Comparison of ENCODE assay signal across 19 mouse cellular contexts in the genomic region with DNA sequence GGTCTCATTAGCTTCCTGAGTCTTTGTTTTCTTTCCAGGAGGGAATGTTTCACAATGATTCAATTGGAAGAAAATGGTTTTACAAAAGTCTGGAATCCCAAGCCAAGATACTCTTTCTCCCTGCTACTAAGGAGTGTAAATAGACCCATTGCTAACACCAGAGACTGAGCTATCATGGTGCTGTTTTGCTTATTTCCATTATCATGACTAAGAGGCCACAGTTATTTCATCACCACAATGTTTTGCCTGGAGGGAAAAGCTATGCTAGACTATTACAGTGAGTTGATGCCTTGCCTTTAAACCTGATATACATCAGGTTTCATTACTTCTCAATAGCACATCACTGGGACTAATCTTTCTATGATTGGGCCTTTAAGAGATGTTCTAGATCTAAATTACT. TPM values are rescaled to one million over a fixed set of nuclear protein-coding genes. Genes with fewer than 3 reads are reported as not detected.
DNase-seq lines count a peak whose midpoint lies in the region; TF ChIP-seq lines count a peak whose summit lies in the region.
"Had no signal": no experiment of that assay in that cellular context is flagged by ENCODE, and none has a peak within 500 bp of the region (broad histone marks: within the 10 kb centered on the region; RNA-seq: fewer than 3 reads in every experiment).

No protein-coding gene starts in this region.

- H3K27me3 ChIP-seq in embryonic facial prominence, embryonic 10.5 days (replicated peaks; ENCODE audit: low read depth, poor library complexity, severe bottlenecking), result no peaks in the 10 kb centered on the region
- H3K27me3 ChIP-seq: embryonic facial prominence, embryonic 13.5 days; embryonic facial prominence, embryonic 15.5 days; forebrain, embryonic 13.5 days; forebrain, embryonic 15.5 days; Patski had no signal

- no peak for TF ChIP-seq CTCF in embryonic fibroblast, embryonic 13.5 days (IDR thresholded peaks at IDR 0.05; ENCODE audit: borderline replicate concordance, insufficient read depth, low read length)

- H3K27ac ChIP-seq in embryonic fibroblast, embryonic 13.5 days (ENCODE audit: insufficient read depth, low read length), result peak overlapping the region; percentile 65
- no peak overlapping the region for H3K27ac ChIP-seq in embryonic facial prominence, embryonic 10.5 days (replicated peaks)
- H3K27ac ChIP-seq: embryonic facial prominence, embryonic 13.5 days; embryonic facial prominence, embryonic 15.5 days; forebrain, embryonic 13.5 days; forebrain, embryonic 15.5 days had no signal

- H3K4me3 ChIP-seq in embryonic fibroblast, embryonic 13.5 days (ENCODE audit: insufficient read depth, low read length), result no peak overlapping the region
- no peak overlapping the region for H3K4me3 ChIP-seq in embryonic facial prominence, embryonic 10.5 days
- H3K4me3 ChIP-seq: embryonic facial prominence, embryonic 13.5 days; embryonic facial prominence, embryonic 15.5 days; forebrain, embryonic 13.5 days; forebrain, embryonic 15.5 days had no signal

- no peak for TF ChIP-seq POLR2A in embryonic fibroblast, embryonic 13.5 days (IDR thresholded peaks at IDR 0.05; ENCODE audit: low read depth, low read length)

- H3K36me3 ChIP-seq in embryonic facial prominence, embryonic 10.5 days (replicated peaks), result no peaks in the 10 kb centered on the region
- H3K36me3 ChIP-seq: embryonic facial prominence, embryonic 13.5 days; embryonic facial prominence, embryonic 15.5 days; forebrain, embryonic 15.5 days had no signal

- H3K4me1 ChIP-seq in embryonic fibroblast, embryonic 13.5 days (ENCODE audit: control insufficient read depth, insufficient read depth, low read length), result peaks cover 3% of the 10 kb centered on the region; the same call in 1 of the 2 replicates
- H3K4me1 ChIP-seq in embryonic facial prominence, embryonic 10.5 days, result 0 out of 2 replicates have a peak, but pooled peaks cover 6% of the 10 kb centered on the region
- H3K4me1 ChIP-seq: embryonic facial prominence, embryonic 13.5 days; embryonic facial prominence, embryonic 15.5 days; forebrain, embryonic 13.5 days; forebrain, embryonic 15.5 days had no signal

- peak; percentile 77 for DNase-seq in 3T3-L1 (ENCODE audit: low read depth, low spot score)
- DNase-seq in 416B (ENCODE audit: low read depth), result peak; percentile 58
- no peak for DNase-seq in embryonic facial prominence, embryonic 10.5 days (ENCODE audit: low spot score)
- DNase-seq in kidney, postnatal 10 days, result no peak
- DNase-seq: adrenal gland, adult 8-10 months; adrenal gland, postnatal 14 days; adrenal gland, postnatal 36 days; cerebellum, adult 11-12 months; cerebellum, adult 2 months; cerebellum, adult 9-10 months; cerebellum, postnatal 10 days; cerebellum, postnatal 25 days; forebrain, postnatal 0 days had no signal

- no peaks in the 10 kb centered on the region for H3K9me3 ChIP-seq in embryonic facial prominence, embryonic 10.5 days
- H3K9me3 ChIP-seq: embryonic facial prominence, embryonic 13.5 days; embryonic facial prominence, embryonic 15.5 days; forebrain, embryonic 13.5 days; forebrain, embryonic 15.5 days had no signal

RNA-seq across cellular contexts. Expression of gene Fam198b, which starts 34.4 kb away (rescaled TPM):
- 188 and 357 TPM in 2 replicates for polyA plus RNA-seq in embryonic fibroblast, embryonic 13.5 days (2011; ENCODE audit: insufficient read length, low read depth, missing spikeins)
- 2.0 and 2.5 TPM in 2 replicates for polyA plus RNA-seq in embryonic facial prominence, embryonic 10.5 days (2016; fragmentation: Nextera tagmentation; extraction: Ambion mirVana)

Comparison
In these comparisons a context has a peak if more than half of its experiments do, and no peak if none do; other contexts are left out.
1. DNase-seq: peak in 3T3-L1 (single experiment) and 416B (single experiment); none in embryonic facial prominence, embryonic 10.5 days (single experiment) and kidney, postnatal 10 days (single experiment).
2. RNA of gene Fam198b, which starts 34.4 kb away (polyA plus RNA-seq): 188 to 357 TPM in embryonic fibroblast, embryonic 13.5 days; 2.0 to 2.5 TPM in embryonic facial prominence, embryonic 10.5 days; every median in the first group is over 10 times any median in the second.